Comparison of ENCODE assay signal across 17 mouse cellular contexts in genomic region chr2:48223084-48223799, GRCm38 (mm10).
"Had no signal": no experiment of that assay in that cellular context is flagged by ENCODE, and none has a peak within 500 bp of the region (broad histone marks: within the 10 kb centered on the region; RNA-seq: fewer than 3 reads in every experiment).

No protein-coding gene starts in this region.

- H3K36me3 ChIP-seq: kidney, embryonic 15.5 days; limb, embryonic 10.5 days; liver, embryonic 15.5 days; midbrain, embryonic 12.5 days; neural tube, embryonic 13.5 days; stomach, embryonic 15.5 days had no signal

- H3K9me3 ChIP-seq: kidney, embryonic 15.5 days; limb, embryonic 10.5 days; liver, embryonic 15.5 days; megakaryocyte, embryonic 14.5 days; midbrain, embryonic 12.5 days; neural tube, embryonic 13.5 days; stomach, embryonic 15.5 days had no signal

- ATAC-seq: intestine, embryonic 16.5 days; midbrain, embryonic 16.5 days had no signal

- H3K27ac ChIP-seq: kidney, embryonic 15.5 days; left cerebral cortex, adult 2 months; limb, embryonic 10.5 days; liver, embryonic 15.5 days; macrophage; midbrain, embryonic 12.5 days; neural tube, embryonic 13.5 days; stomach, embryonic 15.5 days had no signal

- H3K27me3 ChIP-seq: kidney, embryonic 15.5 days; liver, embryonic 15.5 days; megakaryocyte, embryonic 14.5 days; midbrain, embryonic 12.5 days; neural tube, embryonic 13.5 days; stomach, embryonic 15.5 days had no signal

- H3K9ac ChIP-seq: kidney, embryonic 15.5 days; liver, embryonic 15.5 days; midbrain, embryonic 12.5 days; neural tube, embryonic 13.5 days; stomach, embryonic 15.5 days had no signal

- H3K4me3 ChIP-seq: kidney, embryonic 15.5 days; left cerebral cortex, adult 2 months; limb, embryonic 10.5 days; liver, embryonic 15.5 days; megakaryocyte, embryonic 14.5 days; midbrain, embryonic 12.5 days; neural tube, embryonic 13.5 days; stomach, embryonic 15.5 days had no signal

- H3K4me2 ChIP-seq: kidney, embryonic 15.5 days; liver, embryonic 11.5 days; liver, embryonic 15.5 days; midbrain, embryonic 12.5 days; neural tube, embryonic 13.5 days; stomach, embryonic 15.5 days had no signal

- DNase-seq: kidney, adult 2 months; kidney, postnatal 25 days; right cerebral cortex, postnatal 14 days; thymus, adult 2 months; thymus, postnatal 25 days had no signal

- H3K4me1 ChIP-seq: kidney, embryonic 15.5 days; limb, embryonic 10.5 days; liver, embryonic 15.5 days; megakaryocyte, embryonic 14.5 days; midbrain, embryonic 12.5 days; neural tube, embryonic 13.5 days; stomach, embryonic 15.5 days had no signal
